Mouse (Mus musculus) brain, embryonic 14.5 days (tissue): ENCODE data around the gene Large1. TPM values are rescaled to one million over a fixed set of nuclear protein-coding genes. Genes with fewer than 3 reads are reported as not detected.
"Not testable (repeated sequence)": the region's sequence is repeated elsewhere in the genome, so short reads cannot be mapped to it uniquely, and the experiment has no call there.

ENCODE experiments used
- DNase-seq: peaks from one replicate; pipeline ENCODE4 v3.0.0-alpha.2; 2011; ENCODE audit warnings: low read depth
- CTCF ChIP-seq: fragments of 200-500 bp; IDR thresholded peaks from 2 replicates; pipeline ENCODE4 v1.5.1; 2012; ENCODE audit warnings: inconsistent platforms, mild to moderate bottlenecking, moderate library complexity, borderline replicate concordance; ENCODE audit not compliant: insufficient read depth, insufficient read length; ENCODE audit errors: extremely low read depth
- POLR2A ChIP-seq: fragments of 200-500 bp; IDR thresholded peaks from 2 replicates; pipeline ENCODE4 v1.6.1; 2012; ENCODE audit warnings: mild to moderate bottlenecking, inconsistent platforms, borderline replicate concordance; ENCODE audit not compliant: poor library complexity, insufficient read depth, insufficient read length, severe bottlenecking; ENCODE audit errors: extremely low read depth
- polyA plus RNA-seq: library from polyadenylated mRNA; depleted of rRNA; stranded (reverse); fragments of >200 nt; gene quantifications from 2 replicates; pipeline ENCODE4 v1.2.3, GENCODE M21; 2012

Gene Large1
- polyA plus RNA-seq, 1 experiment = 43.1 TPM

GRCm38 (mm10) chr8:73096952-73097351, 256.4 kb downstream of the Large1 start:
- no peak for DNase-seq
- TF ChIP-seq CTCF (no peak), POLR2A (no peak)

- DNase-seq = not testable (repeated sequence)
Measured at GRCm38 (mm10) chr8:73077746-73078145, 275.6 kb downstream of the Large1 start.

DNA sequence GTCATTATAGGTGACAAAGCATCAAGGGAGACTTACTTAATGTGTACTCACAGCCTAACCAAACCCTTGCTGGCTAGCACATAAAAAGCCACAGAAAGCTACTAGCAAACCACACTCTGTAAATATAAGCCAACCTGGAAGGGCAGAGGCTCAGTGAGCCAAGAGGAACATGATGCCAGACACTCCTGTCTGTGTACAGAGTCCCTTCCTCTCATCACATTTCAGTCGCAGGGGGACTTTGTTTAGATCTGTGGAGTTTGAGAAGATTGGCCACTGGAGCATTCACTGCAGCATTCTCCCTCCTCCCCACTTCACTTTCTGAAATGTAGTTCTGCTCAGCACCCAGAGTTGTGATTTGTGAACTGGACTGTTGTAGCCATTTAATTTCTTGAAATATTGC, 291.9 kb downstream of the Large1 start:
- no peak for DNase-seq
- TF ChIP-seq CTCF = no peak

GRCm38 (mm10) chr8:73054726-73055125, 298.6 kb downstream of the Large1 start:
- TF ChIP-seq CTCF (no peak), POLR2A (no peak)
- no peak for DNase-seq

DNA sequence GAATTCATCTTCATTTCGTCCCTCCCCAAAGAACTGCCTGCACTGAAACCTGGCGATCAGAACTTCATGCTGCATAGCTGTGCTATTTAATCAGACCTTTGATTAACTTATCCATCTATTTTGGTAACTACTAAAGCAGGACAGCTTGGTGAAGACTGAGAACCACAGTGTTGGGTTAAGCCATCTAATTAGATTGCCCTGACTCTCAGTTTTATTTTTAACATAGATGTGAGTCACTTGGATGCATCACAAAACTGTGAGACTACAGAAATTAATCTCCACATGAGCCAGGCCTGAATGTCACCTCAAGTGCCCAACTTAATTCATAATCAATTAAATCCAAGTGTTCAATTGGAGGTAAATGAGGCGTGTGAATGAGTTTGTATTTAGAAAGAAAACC, 299.5 kb downstream of the Large1 start:
- no peak for TF ChIP-seq POLR2A
- TF ChIP-seq CTCF = no peak
- no peak for DNase-seq

DNA sequence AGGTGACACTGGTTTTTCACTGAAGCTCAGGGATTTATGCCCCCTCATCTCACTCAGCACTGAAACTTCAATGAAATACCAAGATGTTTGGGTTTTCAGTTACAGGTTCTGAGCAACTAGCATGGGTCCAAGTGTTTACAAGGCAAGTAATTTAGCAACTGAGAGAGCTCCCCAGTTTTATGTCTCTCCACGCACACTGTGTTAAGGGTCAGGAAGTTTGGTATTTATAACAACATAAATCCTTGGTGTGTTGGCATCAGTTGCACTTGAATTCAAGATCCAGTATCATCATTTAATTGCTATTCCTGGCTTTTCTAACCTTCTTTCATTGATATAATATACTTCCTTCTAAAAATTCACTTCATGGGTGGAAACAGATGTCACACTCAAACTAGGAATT, 300.9 kb downstream of the Large1 start:
- TF ChIP-seq POLR2A = no peak
- TF ChIP-seq CTCF = no peak
- DNase-seq = no peak

DNA sequence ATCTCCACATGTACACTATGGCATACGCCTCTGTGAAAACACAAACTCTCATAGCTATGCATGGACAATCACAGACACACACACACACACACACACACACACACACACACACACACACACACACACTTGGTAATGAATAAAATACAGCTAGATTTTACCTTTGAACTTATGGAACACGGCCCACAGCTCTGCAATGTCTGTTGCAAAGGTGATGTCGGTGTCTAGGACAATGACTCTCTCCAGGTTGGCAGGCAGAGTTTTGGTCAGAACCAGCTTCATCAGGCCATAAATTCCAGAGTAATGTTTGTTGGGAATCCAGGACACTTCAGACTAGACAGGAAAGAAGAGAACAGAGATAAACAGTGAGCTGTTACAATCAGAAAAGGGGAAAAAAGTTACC, 305.2 kb downstream of the Large1 start:
- DNase-seq = no peak
- TF ChIP-seq POLR2A (no peak), CTCF (no peak)

GRCm38 (mm10) chr8:73029787-73030186, 323.6 kb downstream of the Large1 start:
- DNase-seq = no peak
- TF ChIP-seq POLR2A = no peak
- TF ChIP-seq CTCF = no peak

GRCm38 (mm10) chr8:73018241-73018640, 335.1 kb downstream of the Large1 start:
- no peak for DNase-seq
- TF ChIP-seq CTCF (no peak), POLR2A (no peak)

GRCm38 (mm10) chr8:73017601-73018000, 335.7 kb downstream of the Large1 start:
- TF ChIP-seq CTCF = no peak
- no peak for TF ChIP-seq POLR2A
- DNase-seq = no peak

DNA sequence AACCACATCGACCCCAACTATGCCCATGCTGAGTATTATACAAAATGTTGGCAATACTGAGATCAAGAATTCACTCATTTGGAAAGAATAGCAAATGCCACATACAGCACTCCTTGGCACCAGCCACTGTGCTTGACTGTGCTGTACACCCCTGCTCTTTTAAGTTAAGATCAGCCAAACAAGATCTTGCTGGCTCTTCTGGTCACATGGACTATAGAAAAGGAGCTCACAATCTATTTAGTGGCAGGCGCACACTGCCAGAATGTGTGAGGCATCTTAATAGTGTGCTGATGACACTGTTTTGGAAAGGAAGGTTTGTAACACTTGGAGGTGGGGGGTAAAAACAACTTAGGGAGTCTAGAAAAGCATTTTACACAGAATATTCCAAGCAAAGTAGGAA, 337.0 kb downstream of the Large1 start:
- DNase-seq = no peak
- TF ChIP-seq POLR2A (no peak), CTCF (no peak)

DNA sequence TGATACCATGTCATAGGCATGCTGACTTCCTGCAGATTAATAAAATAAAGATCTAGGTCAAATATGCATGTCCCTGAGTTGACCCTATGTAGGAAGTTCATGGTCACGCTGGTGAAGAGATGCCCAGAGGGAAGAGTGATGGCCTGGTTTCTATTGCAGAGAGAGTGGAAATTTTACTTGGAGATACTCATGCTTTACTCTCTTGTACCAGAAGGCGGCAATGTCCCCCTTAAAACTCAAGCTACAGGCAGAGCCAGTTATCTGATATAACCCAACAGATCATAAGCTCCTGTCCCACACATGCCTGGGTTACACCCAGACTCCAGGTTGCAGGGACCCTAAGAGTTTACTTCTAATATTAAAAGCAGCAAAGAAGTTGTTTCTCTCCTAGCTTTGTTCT, 345.9 kb downstream of the Large1 start:
- no peak for TF ChIP-seq POLR2A
- peak; percentile 17; the same call in 1 of the 2 replicates for TF ChIP-seq CTCF

GRCm38 (mm10) chr8:73003858-73004257, 349.5 kb downstream of the Large1 start:
- TF ChIP-seq POLR2A (no peak), CTCF (peak; percentile 72)
- DNase-seq = peak; percentile 74

More for the DNA sequence above, 345.9 kb downstream of the Large1 start:
- peak; percentile 62 for DNase-seq
